Mouse (Mus musculus) ES-Bruce4 (cell line): ENCODE results near the gene Cfap43. TPM values are rescaled to one million over a fixed set of nuclear protein-coding genes. Genes with fewer than 3 reads are reported as not detected.

Experiments used
- H3K27ac ChIP-seq: 2 replicates; pipeline ENCODE4 v1.5.1; 2012; ENCODE audit warnings: low read length, inconsistent platforms; ENCODE audit not compliant: insufficient read depth
- H3K27me3 ChIP-seq: 2 replicates; pipeline ENCODE4 v1.6.1; 2012; ENCODE audit warnings: mild to moderate bottlenecking, low read length, inconsistent platforms; ENCODE audit not compliant: control insufficient read depth, poor library complexity, insufficient read depth, severe bottlenecking
- H3K36me3 ChIP-seq: 2 replicates; pipeline ENCODE4 v1.6.1; 2012; ENCODE audit warnings: inconsistent platforms, mild to moderate bottlenecking, low read length, moderate library complexity; ENCODE audit not compliant: control insufficient read depth, poor library complexity, insufficient read depth, severe bottlenecking
- H3K4me1 ChIP-seq: one replicate; pipeline ENCODE4 v1.8.1; 2011; ENCODE audit warnings: low read length; ENCODE audit not compliant: control insufficient read depth, insufficient read depth
- H3K4me3 ChIP-seq: 2 replicates; pipeline ENCODE4 v1.5.1; 2011; ENCODE audit warnings: low read depth, mild to moderate bottlenecking, low read length
- H3K9ac ChIP-seq: 2 replicates; pipeline ENCODE4 v1.6.1; 2012; ENCODE audit warnings: low read depth, mild to moderate bottlenecking, inconsistent platforms; ENCODE audit not compliant: poor library complexity, severe bottlenecking
- H3K9me3 ChIP-seq: replicated peaks from 2 replicates; pipeline ENCODE4 v1.6.1; 2012; ENCODE audit warnings: mild to moderate bottlenecking, low read length, inconsistent platforms; ENCODE audit not compliant: control insufficient read depth, poor library complexity, insufficient read depth, severe bottlenecking
- CTCF ChIP-seq: IDR thresholded peaks from one replicate; pipeline ENCODE4 v1.8.1; 2011; ENCODE audit warnings: low read depth, low read length
- EP300 ChIP-seq: IDR thresholded peaks from 2 replicates; pipeline ENCODE4 v1.6.1; 2011; ENCODE audit warnings: low read depth, low read length; ENCODE audit not compliant: insufficient read depth
- POLR2A ChIP-seq: IDR thresholded peaks from one replicate; pipeline ENCODE4 v1.8.1; 2011; ENCODE audit warnings: low read length; ENCODE audit not compliant: insufficient read depth
- polyA plus RNA-seq: library from polyadenylated mRNA; stranded (reverse); fragments of >200 nt; gene quantifications from 2 replicates; pipeline ENCODE4 v1.2.4, GENCODE M21; 2011; ENCODE audit warnings: low read depth; ENCODE audit not compliant: missing spikeins, insufficient read depth, insufficient read length

Cfap43 gene
- polyA plus RNA-seq, 1 experiment = 10.4 TPM

DNA sequence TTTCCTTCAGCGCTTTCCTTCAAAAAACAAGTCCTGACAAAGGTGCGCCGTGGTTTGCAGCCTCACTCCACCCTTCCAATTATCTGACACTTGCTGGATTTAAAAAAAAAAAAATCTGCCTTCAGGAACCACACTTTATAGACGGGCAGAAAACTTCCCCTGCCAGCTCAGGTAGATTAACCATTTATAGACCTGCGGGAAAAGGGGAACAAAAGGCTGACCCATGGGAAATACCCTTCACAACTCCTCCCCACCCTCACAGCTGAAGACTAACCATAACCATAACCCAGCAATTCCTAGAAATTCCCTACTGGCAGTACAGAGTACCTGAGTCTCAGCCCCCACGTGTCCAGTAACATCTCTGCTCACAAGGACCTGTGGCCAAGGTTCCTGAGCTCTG is 227.1 kb downstream of the Cfap43 start, which contains the start of gene Col17a1:
Gene Col17a1, minus strand, starts transcription at position 101 of the 400 bp plus-strand sequence.
- H3K4me1 ChIP-seq = no peaks in the 10 kb centered on the region
- no peaks in the 10 kb centered on the region for H3K36me3 ChIP-seq
- no peak within 1 kb of the TSS for H3K9ac ChIP-seq
- no peaks in the 10 kb centered on the region for H3K27me3 ChIP-seq
- TF ChIP-seq CTCF (no peak), POLR2A (no peak), EP300 (no peak)
- no peak within 1 kb of the TSS for H3K4me3 ChIP-seq
- no peaks in the 10 kb centered on the region for H3K9me3 ChIP-seq
- no peak within 1 kb of the TSS for H3K27ac ChIP-seq

GRCm38 (mm10) chr19:47689592-47689991 is 229.5 kb downstream of the Cfap43 start:
- Histone ChIP-seq H3K9ac (no peak overlapping the region), H3K27me3 (no peaks in the 10 kb centered on the region), H3K36me3 (no peaks in the 10 kb centered on the region), H3K9me3 (no peaks in the 10 kb centered on the region), H3K4me1 (no peaks in the 10 kb centered on the region), H3K4me3 (no peak overlapping the region), H3K27ac (no peak overlapping the region)
- TF ChIP-seq EP300 (no peak), CTCF (no peak), POLR2A (no peak)

Other genes starting within 250 kb of the Cfap43 start
- gene Col17a1, start 227.2 kb downstream of the Cfap43 start, polyA plus RNA-seq = 0.32 TPM in 1 of 2 replicates, not detected in the other
- gene Sfr1, start 187.6 kb downstream of the Cfap43 start, polyA plus RNA-seq = 216 and 232 TPM in 2 replicates
- gene Gsto1, start 64.3 kb downstream of the Cfap43 start, polyA plus RNA-seq = 125 and 130 TPM in 2 replicates
- gene Gsto2, start 53.8 kb downstream of the Cfap43 start, polyA plus RNA-seq = 1.2 TPM in 2 replicates
- 7.4 and 7.6 TPM in 2 replicates for gene Itprip, start within 50 bp of the Cfap43 start, polyA plus RNA-seq
- not detected in 2 replicates for gene Cfap58, start 18.4 kb upstream of the Cfap43 start, polyA plus RNA-seq